Mouse (Mus musculus): ENCODE results near the gene Olfr761. TPM values are rescaled to one million over a fixed set of nuclear protein-coding genes. Genes with fewer than 3 reads are reported as not detected.
"Not testable (repeated sequence)": the region's sequence is repeated elsewhere in the genome, so short reads cannot be mapped to it uniquely, and the experiment has no call there.

Olfr761 gene
- total RNA-seq (2021): not detected
- long read RNA-seq, experiment 1: 0 reads
- long read RNA-seq, experiment 2: 0 reads

- no peak for DNase-seq (ENCODE audit: low spot score in 2 of 2)
- intact Hi-C loops (cut with DNase I): no loop called here
Measured at GRCm38 (mm10) chr17:37952979-37953378, at the start of gene Olfr761. TSS of gene Olfr761 (minus strand) at chr17:37953079.

GRCm38 (mm10) chr17:37995635-37996307, 42.9 kb upstream of the Olfr761 start:
- DNase-seq (ENCODE audit: low spot score in 2 of 2): no peak
- intact Hi-C loops (cut with DNase I): no loop called here

GRCm38 (mm10) chr17:37990453-37990961, 37.6 kb upstream of the Olfr761 start:
- DNase-seq (ENCODE audit: low spot score in 2 of 2): no peak
- intact Hi-C loops (cut with DNase I): no loop called here

GRCm38 (mm10) chr17:37973591-37973990, 20.7 kb upstream of the Olfr761 start:
- no peak for DNase-seq (ENCODE audit: low spot score in 2 of 2)
- intact Hi-C loops (cut with DNase I): no loop called here

GRCm38 (mm10) chr17:37920248-37920647, 32.6 kb downstream of the Olfr761 start, which contains the start of gene Olfr128:
TSS of gene Olfr128 (plus strand) at chr17:37920548.
- no peak for DNase-seq (ENCODE audit: low spot score in 2 of 2)
- intact Hi-C loops (cut with DNase I): no loop called here

GRCm38 (mm10) chr17:37906821-37907220, 46.1 kb downstream of the Olfr761 start:
- DNase-seq (ENCODE audit: low spot score in 2 of 2); intact Hi-C loops (cut with DNase I): not testable (repeated sequence)

Other genes starting within 250 kb of the Olfr761 start
- gene Olfr120, start 231.3 kb downstream of the Olfr761 start, total RNA-seq (2021): not detected
- not detected for gene Olfr121, start 204.2 kb downstream of the Olfr761 start, total RNA-seq (2021)
- not detected for gene Olfr122, start 184.5 kb downstream of the Olfr761 start, total RNA-seq (2021)
- gene Olfr123, start 159.6 kb downstream of the Olfr761 start, total RNA-seq (2021): not detected
- gene Olfr124, start 153.2 kb downstream of the Olfr761 start, total RNA-seq (2021): not detected
- not detected for gene Olfr125, start 120.1 kb downstream of the Olfr761 start, total RNA-seq (2021)
- gene Olfr126, start 105.6 kb downstream of the Olfr761 start, total RNA-seq (2021): not detected
- not detected for gene Olfr127, start 52.6 kb downstream of the Olfr761 start, total RNA-seq (2021)
- gene Olfr128, start 32.5 kb downstream of the Olfr761 start, total RNA-seq (2021): not detected
- gene Olfr129, start 107.0 kb upstream of the Olfr761 start, total RNA-seq (2021): not detected
- gene Olfr130, start 110.8 kb upstream of the Olfr761 start, total RNA-seq (2021): not detected
- not detected for gene Olfr131, start 135.6 kb upstream of the Olfr761 start, total RNA-seq (2021)
- gene Olfr132, start 181.4 kb upstream of the Olfr761 start, total RNA-seq (2021): not detected
- gene Olfr133, start 192.2 kb upstream of the Olfr761 start, total RNA-seq (2021): not detected
- gene Olfr134, start 218.3 kb upstream of the Olfr761 start, total RNA-seq (2021): not detected

Data from left cerebral cortex, postnatal 14 days (tissue).